ENCODE assay signal across 34 mouse cellular contexts in genomic region chr19:37959543-37960215, GRCm38 (mm10).
DNase-seq lines count a peak whose midpoint lies in the region; ATAC-seq and TF ChIP-seq lines count a peak whose summit lies in the region.
"Had no signal": no experiment of that assay in that cellular context is flagged by ENCODE, and none has a peak within 500 bp of the region (broad histone marks: within the 10 kb centered on the region; RNA-seq: fewer than 3 reads in every experiment).

No protein-coding gene starts in this region.

- H3K4me3 ChIP-seq in myocyte, result no peak overlapping the region
- H3K4me3 ChIP-seq in liver, embryonic 11.5 days (ENCODE audit: low read depth, low read length), result no peak overlapping the region
- H3K4me3 ChIP-seq: embryonic facial prominence, embryonic 10.5 days; embryonic facial prominence, embryonic 15.5 days; forebrain, embryonic 10.5 days; forebrain, embryonic 15.5 days; hindbrain, embryonic 13.5 days; kidney, embryonic 15.5 days; layer of hippocampus, adult 2 months; liver, embryonic 13.5 days; megakaryocyte, embryonic 14.5 days; midbrain, embryonic 12.5 days had no signal

- no peaks in the 10 kb centered on the region for H3K9me3 ChIP-seq in liver, embryonic 11.5 days (ENCODE audit: control insufficient read depth, low read length)
- H3K9me3 ChIP-seq: embryonic facial prominence, embryonic 10.5 days; embryonic facial prominence, embryonic 15.5 days; forebrain, embryonic 10.5 days; forebrain, embryonic 15.5 days; G1E; hindbrain, embryonic 13.5 days; kidney, embryonic 15.5 days; liver, embryonic 13.5 days; megakaryocyte, embryonic 14.5 days; midbrain, embryonic 12.5 days had no signal

- WGBS in liver, embryonic 11.5 days, result 68% methylated on average over 10 of the region's 10 CpGs

- no peak overlapping the region for H3K9ac ChIP-seq in liver, embryonic 11.5 days (ENCODE audit: low read depth, low read length)
- H3K9ac ChIP-seq: embryonic facial prominence, embryonic 15.5 days; forebrain, embryonic 15.5 days; hindbrain, embryonic 13.5 days; kidney, embryonic 15.5 days; liver, embryonic 13.5 days; midbrain, embryonic 12.5 days had no signal

- peak; percentile 14 for DNase-seq in urinary bladder, postnatal 14 days (ENCODE audit: low spot score)
- no peak for DNase-seq in urinary bladder, postnatal 25 days (ENCODE audit: low spot score)
- DNase-seq in Muller cell, postnatal 12 days (ENCODE audit: inconsistent ontology term), result peak; percentile 67
- no peak for DNase-seq in liver, embryonic 11.5 days (ENCODE audit: low spot score)
- no peak for DNase-seq in layer of hippocampus, adult 8-10 months (ENCODE audit: low spot score in 2 of 2)
- DNase-seq in testis, postnatal 10 days (ENCODE audit: low spot score), result no peak
- DNase-seq: adrenal gland, adult 8-10 months; B cell, adult 2 months; cerebellum, adult 2 months; cerebellum, postnatal 14 days; gastrocnemius, postnatal 25 days; heart, adult 18-20 months; heart, postnatal 4 days; kidney, postnatal 25 days; left cerebral cortex, postnatal 4 days; liver, embryonic 13.5 days; lung, adult 18-20 months; lung, postnatal 4 days; spleen, adult 18-20 months had no signal

- no peak for TF ChIP-seq POLR2A in myocyte (IDR thresholded peaks at IDR 0.05; ENCODE audit: insufficient read length, low read depth)

- H3K36me3 ChIP-seq in myocyte (ENCODE audit: control insufficient read depth, insufficient read depth), result peaks cover 34% of the 10 kb centered on the region
- H3K36me3 ChIP-seq in liver, embryonic 11.5 days (ENCODE audit: control insufficient read depth, insufficient read depth, low read length), result no peaks in the 10 kb centered on the region
- H3K36me3 ChIP-seq: embryonic facial prominence, embryonic 10.5 days; embryonic facial prominence, embryonic 15.5 days; forebrain, embryonic 10.5 days; forebrain, embryonic 15.5 days; G1E; hindbrain, embryonic 13.5 days; liver, embryonic 13.5 days; midbrain, embryonic 12.5 days had no signal

- no peak overlapping the region for H3K27ac ChIP-seq in liver, embryonic 11.5 days (ENCODE audit: low read depth, low read length)
- H3K27ac ChIP-seq: embryonic facial prominence, embryonic 10.5 days; embryonic facial prominence, embryonic 15.5 days; forebrain, embryonic 10.5 days; forebrain, embryonic 15.5 days; hindbrain, embryonic 13.5 days; kidney, embryonic 15.5 days; layer of hippocampus, adult 2 months; liver, embryonic 13.5 days; midbrain, embryonic 12.5 days had no signal

- no peaks in the 10 kb centered on the region for H3K79me2 ChIP-seq in myocyte (ENCODE audit: control insufficient read depth, insufficient read depth)

- no peak overlapping the region for H3ac ChIP-seq in myocyte (ENCODE audit: control insufficient read depth, insufficient read length)

- no peak for ATAC-seq in liver, embryonic 11.5 days (replicated peaks; ENCODE audit: low FRiP score)
- ATAC-seq: forebrain, embryonic 15.5 days; intestine, embryonic 16.5 days; lung, postnatal 0 days had no signal

- no peaks in the 10 kb centered on the region for H3K4me1 ChIP-seq in liver, embryonic 11.5 days (replicated peaks; ENCODE audit: control insufficient read depth, insufficient read depth, low read length)
- H3K4me1 ChIP-seq: embryonic facial prominence, embryonic 10.5 days; embryonic facial prominence, embryonic 15.5 days; forebrain, embryonic 10.5 days; forebrain, embryonic 15.5 days; hindbrain, embryonic 13.5 days; kidney, embryonic 15.5 days; liver, embryonic 13.5 days; midbrain, embryonic 12.5 days had no signal

- H3K27me3 ChIP-seq in myocyte (ENCODE audit: control insufficient read depth, insufficient read depth, insufficient read length), result no peaks in the 10 kb centered on the region
- no peaks in the 10 kb centered on the region for H3K27me3 ChIP-seq in liver, embryonic 11.5 days (replicated peaks; ENCODE audit: control insufficient read depth, insufficient read depth, low read length)
- H3K27me3 ChIP-seq: CH12.LX; embryonic facial prominence, embryonic 15.5 days; forebrain, embryonic 15.5 days; hindbrain, embryonic 13.5 days; kidney, embryonic 15.5 days; liver, embryonic 13.5 days; midbrain, embryonic 12.5 days had no signal

- H3K4me2 ChIP-seq in myocyte (ENCODE audit: low read depth), result peak overlapping the region; percentile 67
- no peak overlapping the region for H3K4me2 ChIP-seq in liver, embryonic 11.5 days
- H3K4me2 ChIP-seq: embryonic facial prominence, embryonic 15.5 days; forebrain, embryonic 15.5 days; heart, embryonic 11.5 days; hindbrain, embryonic 13.5 days; kidney, embryonic 15.5 days; liver, embryonic 13.5 days; midbrain, embryonic 12.5 days had no signal

TF ChIP-seq in myocyte, 11 proteins besides CTCF, POLR2A, EP300 and RAD21:
- TF ChIP-seq CEBPB (IDR thresholded peaks at IDR 0.05; ENCODE audit: insufficient read depth, poor library complexity, severe bottlenecking) (no peak), MYOG (IDR thresholded peaks at IDR 0.05; ENCODE audit: control insufficient read depth in 1 of 3, insufficient read depth in 1 of 3, insufficient read length in 2 of 3, low read depth in 2 of 3) (no peak), MYOD1 (IDR thresholded peaks at IDR 0.05; ENCODE audit: control insufficient read depth in 1 of 3, insufficient read length in 2 of 3, low read depth in 2 of 3) (no peak), SRF (IDR thresholded peaks at IDR 0.05; ENCODE audit: control insufficient read depth, insufficient read length, low read depth) (no peak), USF1 (IDR thresholded peaks at IDR 0.05; ENCODE audit: low read depth) (no peak), REST (IDR thresholded peaks at IDR 0.05; ENCODE audit: insufficient read depth, insufficient read length) (no peak), E2F4 (IDR thresholded peaks at IDR 0.05; ENCODE audit: insufficient read depth) (no peak), TCF3 (IDR thresholded peaks at IDR 0.05; ENCODE audit: insufficient read length, low read depth) (no peak), MAX (IDR thresholded peaks at IDR 0.05; ENCODE audit: low read depth) (no peak), TCF12 (IDR thresholded peaks at IDR 0.05; ENCODE audit: insufficient read depth, poor library complexity, severe bottlenecking) (no peak), POLR2AphosphoS2 (IDR thresholded peaks at IDR 0.05; ENCODE audit: insufficient read length, low read depth) (no peak)
TF ChIP-seq in myocyte: peak in this region for 0.

Comparison
In these comparisons a context has a peak if more than half of its experiments do, and no peak if none do; other contexts are left out.
1. DNase-seq: peak in urinary bladder, postnatal 14 days (single experiment) and Muller cell, postnatal 12 days (single experiment); none in urinary bladder, postnatal 25 days (single experiment), liver, embryonic 11.5 days (single experiment), layer of hippocampus, adult 8-10 months (0 of 2) and testis, postnatal 10 days (single experiment).